Mouse (Mus musculus) cerebellum, adult 2 months (tissue): ENCODE measurements around the gene Crybg2.

Source experiments
- CTCF ChIP-seq: fragments of 200-500 bp; IDR thresholded peaks from 2 replicates; pipeline ENCODE4 v1.5.1; 2011; ENCODE audit warnings: low read depth, mild to moderate bottlenecking, control low read depth, low read length, moderate library complexity, borderline replicate concordance; ENCODE audit not compliant: insufficient read depth
- POLR2A ChIP-seq: fragments of 200-500 bp; IDR thresholded peaks from 2 replicates; pipeline ENCODE4 v1.6.1; 2011; ENCODE audit warnings: low read length, control low read depth, borderline replicate concordance; ENCODE audit not compliant: insufficient read depth

GRCm38 (mm10) chr4:134061166-134061830, 683 bp downstream of the Crybg2 start:
- no peak for TF ChIP-seq POLR2A
- TF ChIP-seq CTCF, result no peak
